Mouse (Mus musculus): Measurements from ENCODE around the gene Rab6b. TPM values are rescaled to one million over a fixed set of nuclear protein-coding genes. Genes with fewer than 3 reads are reported as not detected.

Gene Rab6b
- total and polyA plus RNA-seq, 3 experiments: not detected

GRCm38 (mm10) chr9:103066845-103067244 is 44.7 kb upstream of the Rab6b start:
- no peaks in the 10 kb centered on the region for H3K27me3 ChIP-seq (ENCODE audit: control insufficient read depth in 1 of 2, insufficient read depth in 2 of 2, low read length in 2 of 2)
- H3K27ac ChIP-seq (ENCODE audit: control insufficient read depth, low read depth, low read length): no peak overlapping the region
- H3K79me2 ChIP-seq (ENCODE audit: control insufficient read depth, insufficient read depth, low read length, poor library complexity): no peaks in the 10 kb centered on the region
- no peaks in the 10 kb centered on the region for H3K4me1 ChIP-seq (ENCODE audit: control insufficient read depth in 1 of 2, insufficient read depth in 2 of 2, low read length in 2 of 2)
- H3K4me3 ChIP-seq (ENCODE audit: control insufficient read depth in 1 of 2, insufficient read depth in 1 of 2, low read depth in 2 of 2, low read length in 2 of 2): no peak overlapping the region
- no peak for DNase-seq (ENCODE audit: low read depth, low spot score)
- no peaks in the 10 kb centered on the region for H3K36me3 ChIP-seq (ENCODE audit: control insufficient read depth in 1 of 2, insufficient read depth in 2 of 2, low read length in 2 of 2)
- TF ChIP-seq MEF2A (IDR thresholded peaks at IDR 0.05; ENCODE audit: extremely low read depth, insufficient replicate concordance, low read depth, low read length, poor library complexity, severe bottlenecking): no peak
- no peak for TF ChIP-seq ZNF384 (IDR thresholded peaks at IDR 0.05; ENCODE audit: low read depth, low read length)
- TF ChIP-seq NELFE (IDR thresholded peaks at IDR 0.05; ENCODE audit: low read depth, low read length): no peak
- TF ChIP-seq CHD1 (IDR thresholded peaks at IDR 0.05; ENCODE audit: low read depth, low read length): no peak
- no peak for TF ChIP-seq SIN3A (IDR thresholded peaks at IDR 0.05; ENCODE audit: low read length)
- TF ChIP-seq TCF12 (IDR thresholded peaks at IDR 0.05; ENCODE audit: low read depth, low read length): no peak
- no peak for TF ChIP-seq USF1 (IDR thresholded peaks at IDR 0.05; ENCODE audit: low read depth, low read length)
- no peak for TF ChIP-seq POLR2AphosphoS5 (IDR thresholded peaks at IDR 0.05; ENCODE audit: borderline replicate concordance, low read depth, low read length)
- TF ChIP-seq NRF1 (IDR thresholded peaks at IDR 0.05; ENCODE audit: insufficient read depth, low read depth, low read length, poor library complexity, severe bottlenecking): no peak
- no peak for TF ChIP-seq ETS1 (IDR thresholded peaks at IDR 0.05; ENCODE audit: low read depth, low read length)
- TF ChIP-seq POLR2AphosphoS2 (IDR thresholded peaks at IDR 0.05; ENCODE audit: low read length): no peak
- TF ChIP-seq MYC (IDR thresholded peaks at IDR 0.05; ENCODE audit: low read depth, low read length): no peak
- TF ChIP-seq TBP (IDR thresholded peaks at IDR 0.05; ENCODE audit: low read depth, low read length): no peak
- no peak for TF ChIP-seq HCFC1 (IDR thresholded peaks at IDR 0.05; ENCODE audit: low read depth, low read length)
- TF ChIP-seq POLR2A (IDR thresholded peaks at IDR 0.05; ENCODE audit: control insufficient read depth in 1 of 2, insufficient read depth in 1 of 2, low read depth in 1 of 2, low read length in 2 of 2, poor library complexity in 1 of 2): no peak
- TF ChIP-seq GABPA (IDR thresholded peaks at IDR 0.05; ENCODE audit: low read depth, low read length): no peak
- H3K9ac ChIP-seq (ENCODE audit: control insufficient read depth, low read depth, low read length, poor library complexity, severe bottlenecking): no peak overlapping the region
- no peaks in the 10 kb centered on the region for H3K9me3 ChIP-seq (replicated peaks; ENCODE audit: insufficient read depth, low read length)

- Histone ChIP-seq H3K4me3 (ENCODE audit: control insufficient read depth in 1 of 2, insufficient read depth in 1 of 2, low read depth in 2 of 2, low read length in 2 of 2) (no peak overlapping the region), H3K27me3 (ENCODE audit: control insufficient read depth in 1 of 2, insufficient read depth in 2 of 2, low read length in 2 of 2) (no peaks in the 10 kb centered on the region), H3K36me3 (ENCODE audit: control insufficient read depth in 1 of 2, insufficient read depth in 2 of 2, low read length in 2 of 2) (no peaks in the 10 kb centered on the region), H3K9ac (ENCODE audit: control insufficient read depth, low read depth, low read length, poor library complexity, severe bottlenecking) (no peak overlapping the region), H3K9me3 (replicated peaks; ENCODE audit: insufficient read depth, low read length) (no peaks in the 10 kb centered on the region), H3K4me1 (ENCODE audit: control insufficient read depth in 1 of 2, insufficient read depth in 2 of 2, low read length in 2 of 2) (no peaks in the 10 kb centered on the region), H3K27ac (ENCODE audit: control insufficient read depth, low read depth, low read length) (no peak overlapping the region), H3K79me2 (ENCODE audit: control insufficient read depth, insufficient read depth, low read length, poor library complexity) (no peaks in the 10 kb centered on the region)
- DNase-seq (ENCODE audit: low read depth, low spot score): no peak
- TF ChIP-seq MYB (IDR thresholded peaks at IDR 0.05; ENCODE audit: low read depth, low read length): no peak
Measured at GRCm38 (mm10) chr9:103067651-103068050, 43.9 kb upstream of the Rab6b start.
